Mouse (Mus musculus): ENCODE results near the gene Msantd2. TPM values are rescaled to one million over a fixed set of nuclear protein-coding genes. Genes with fewer than 3 reads are reported as not detected.
A peak's percentile ranks its signal among the peaks of the same experiment; 100 is the strongest.

Msantd2 gene
- total RNA-seq, 4 experiments from 2014 or later = 19.8 to 24.6 (median 22.9) TPM

- DNase-seq (ENCODE audit: low spot score in 2 of 2) = peak in 1 of 2 experiments; percentile 86
These were observed 78.9 kb downstream of the Msantd2 start for GRCm38 (mm10) chr9:37567892-37568604.

- DNase-seq (ENCODE audit: low spot score in 2 of 2) = no peak
These were observed 79.6 kb downstream of the Msantd2 start for GRCm38 (mm10) chr9:37568605-37569214.

- DNase-seq (ENCODE audit: low spot score in 2 of 2) = no peak
These were observed 80.2 kb downstream of the Msantd2 start for GRCm38 (mm10) chr9:37569231-37569835.

GRCm38 (mm10) chr9:37572204-37572876 is 83.2 kb downstream of the Msantd2 start:
- no peak for DNase-seq (ENCODE audit: low spot score in 2 of 2)

Other genes with a start within 250 kb of the Msantd2 start
- 1 to 10 TPM; 1.9 to 6.6 (median 3.7) TPM for gene Slc37a2, start 233.6 kb upstream of the Msantd2 start, total RNA-seq (2022)
- gene Ccdc15, start 140.9 kb upstream of the Msantd2 start, total RNA-seq (2022) = 1 to 10 TPM; 2.6 to 4.1 (median 3.0) TPM
- gene Hepacam, start 122.0 kb upstream of the Msantd2 start, total RNA-seq (2022) = 10 to 100 TPM; 54.1 to 63.1 (median 57.4) TPM
- 1 to 10 TPM; 6.4 to 8.2 (median 6.6) TPM for gene Robo4, start 87.4 kb upstream of the Msantd2 start, total RNA-seq (2022)
- gene Robo3, start 56.1 kb upstream of the Msantd2 start, total RNA-seq (2022) = 10 to 100 TPM; 11.7 to 19.2 (median 15.1) TPM
- 10 to 100 TPM; 16.1 to 20.5 (median 16.6) TPM for gene Esam, start 38.8 kb downstream of the Msantd2 start, total RNA-seq (2022)
- gene Vsig2, start 49.9 kb downstream of the Msantd2 start, total RNA-seq (2022) = 1 to 10 TPM; 2.8 to 4.6 (median 3.8) TPM
- 1,000 to 10,000 TPM; 1,419 to 1,602 (median 1,517) TPM for gene Nrgn, start 63.6 kb downstream of the Msantd2 start, total RNA-seq (2022)
- 10 to 100 TPM; 15.0 to 18.3 (median 16.8) TPM for gene Siae, start 66.4 kb downstream of the Msantd2 start, total RNA-seq (2022)
- 1 to 10 TPM in 3 of 4 experiments, under 1 TPM in 1; 0.57 to 2.5 (median 2.1) TPM for gene Spa17, start 124.4 kb downstream of the Msantd2 start, total RNA-seq (2022)
- 10 to 100 TPM; 46.2 to 55.5 (median 51.5) TPM for gene Tbrg1, start 168.0 kb downstream of the Msantd2 start, total RNA-seq (2022)
- not detected for gene Panx3, start 179.9 kb downstream of the Msantd2 start, total RNA-seq (2022)
- not detected for gene Olfr160, start 226.9 kb downstream of the Msantd2 start, total RNA-seq (2022)